Mouse (Mus musculus) gastrocnemius, postnatal 36 days (tissue): ENCODE data around the gene Rcn1. TPM values are rescaled to one million over a fixed set of nuclear protein-coding genes. Genes with fewer than 3 reads are reported as not detected.

Experiments used
- DNase-seq, 2 experiments: peaks; one replicate each; pipeline ENCODE4 v3.0.0; 2022
- intact Hi-C: fragments of 180-260 bp; cut with DNase I; formaldehyde crosslinking; loops from one replicate; pipeline ENCODE4 v1.15.1; 2025
- total RNA-seq, 2 experiments: library from RNA; stranded (reverse); gene quantifications; 2 replicates each; pipeline ENCODE4 v1.2.3; 2021

The Rcn1 gene
- total RNA-seq, 2 experiments from 2014 or later = 8.6 to 9.4 TPM

DNA sequence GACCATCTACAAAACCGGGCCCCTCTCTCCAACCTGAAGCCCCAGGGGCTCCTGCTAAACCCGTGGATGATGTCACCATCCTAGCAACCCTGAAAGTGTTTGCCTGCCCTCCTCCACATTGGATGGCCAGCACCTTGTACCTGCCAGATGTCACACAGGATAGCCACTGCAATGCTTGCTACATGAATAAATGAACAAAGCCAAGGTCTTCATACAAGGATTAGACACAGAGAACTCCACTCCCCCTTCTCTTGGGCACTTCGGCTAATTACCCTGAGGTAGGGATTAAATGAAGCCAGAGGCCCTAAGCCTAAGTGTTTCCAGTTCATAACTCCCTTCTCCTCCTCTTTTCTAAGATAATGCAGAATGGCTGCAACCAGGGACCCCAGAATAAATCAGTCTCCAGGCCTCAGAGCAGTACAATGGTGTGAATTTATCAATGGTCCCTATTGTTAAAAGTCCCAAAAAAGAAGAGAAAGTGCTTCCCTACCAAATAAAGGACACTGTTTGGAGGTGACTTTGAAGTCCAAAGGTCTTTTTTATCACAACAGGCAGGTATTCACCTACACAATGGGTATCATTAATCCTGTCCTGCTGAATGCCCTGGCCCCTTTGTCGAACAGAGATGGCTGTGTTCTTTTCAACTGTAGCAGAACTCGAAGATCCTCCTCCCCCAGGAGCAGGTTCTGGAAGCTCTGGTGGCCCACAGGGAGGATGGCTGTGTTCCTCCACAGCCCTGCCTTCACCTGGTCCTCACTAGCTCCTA lies 1.5 kb downstream of the Rcn1 start:
- DNase-seq = no peak
- intact Hi-C loops = no loop called here

DNA sequence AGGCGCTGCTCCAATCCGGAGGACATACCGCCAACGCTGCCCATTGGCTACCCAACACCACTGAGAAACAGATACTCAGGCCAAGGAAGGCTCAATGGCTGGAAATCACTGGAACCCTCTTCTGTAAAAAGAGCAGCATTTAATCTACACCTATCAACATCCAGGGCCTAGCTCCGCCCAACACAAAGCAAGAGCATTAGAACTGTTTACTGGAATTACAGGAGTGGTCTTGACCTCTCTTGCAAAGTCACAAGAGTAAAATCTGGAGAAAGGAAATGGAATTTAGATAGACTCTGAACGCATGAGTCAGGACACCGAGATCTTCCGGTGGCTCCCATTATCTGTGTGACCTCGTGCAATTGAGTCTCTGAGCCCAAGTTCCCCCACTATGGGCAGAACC lies 3.1 kb downstream of the Rcn1 start:
- no peak for DNase-seq
- intact Hi-C loops = no loop called here

DNA sequence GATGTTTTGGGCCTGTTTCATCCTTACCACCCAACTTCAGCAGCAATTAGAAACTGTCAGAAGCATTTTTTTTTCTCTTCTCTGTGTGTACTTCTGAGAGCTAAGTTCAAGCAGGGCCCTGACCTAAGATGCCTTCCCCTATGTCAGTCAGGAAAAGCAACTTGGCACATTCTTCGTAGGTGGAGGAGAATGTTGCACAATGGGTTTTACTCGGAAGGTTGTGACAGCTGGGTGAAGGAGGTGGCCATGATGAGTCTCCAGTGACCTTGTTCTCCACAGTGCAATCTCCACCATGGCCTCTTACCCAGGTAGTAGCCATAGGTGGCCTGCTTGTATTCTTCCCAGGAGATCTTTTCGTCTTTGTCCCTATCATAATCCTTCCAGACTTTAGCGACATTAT lies 4.7 kb downstream of the Rcn1 start:
- intact Hi-C loops = no loop called here
- DNase-seq = no peak

DNA sequence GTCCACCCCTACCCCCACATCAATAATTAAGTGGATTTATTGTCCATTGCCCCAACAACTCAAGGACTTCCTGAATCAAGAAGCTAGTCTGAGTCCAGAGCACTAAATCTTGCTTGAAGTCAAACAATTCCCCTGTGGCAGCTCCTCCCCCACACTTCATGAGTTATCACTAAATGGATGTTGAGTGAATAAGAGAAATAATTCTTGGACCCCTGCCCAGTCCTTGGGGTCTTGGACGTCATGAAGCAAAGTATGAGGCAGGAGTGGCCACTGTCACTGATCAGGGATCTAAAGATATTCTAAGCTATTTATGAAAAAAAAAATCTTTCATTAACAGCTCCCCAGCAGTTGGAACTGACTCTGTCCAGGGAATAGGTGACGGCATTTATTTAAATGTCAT lies 6.6 kb downstream of the Rcn1 start:
- intact Hi-C loops = no loop called here
- no peak for DNase-seq

DNA sequence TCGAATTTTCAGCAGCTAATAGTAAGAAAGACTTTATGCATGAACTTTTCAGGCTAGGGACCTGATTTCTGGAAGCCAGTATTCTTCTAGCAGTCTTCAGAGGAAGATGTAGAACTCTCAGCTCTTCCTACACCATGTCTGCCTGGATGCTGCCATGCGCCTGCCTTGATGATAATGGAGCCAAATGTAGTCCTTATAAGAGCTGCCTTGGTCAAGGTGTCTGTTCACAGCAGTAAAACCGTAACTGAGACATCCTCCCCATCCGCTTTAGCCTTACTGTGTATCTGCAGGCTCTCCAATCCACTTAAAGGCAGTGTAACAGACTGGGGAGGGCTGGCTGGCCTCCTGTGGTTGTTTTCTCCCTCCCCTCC lies 7.7 kb downstream of the Rcn1 start:
- intact Hi-C loops = no loop called here
- no peak for DNase-seq

DNA sequence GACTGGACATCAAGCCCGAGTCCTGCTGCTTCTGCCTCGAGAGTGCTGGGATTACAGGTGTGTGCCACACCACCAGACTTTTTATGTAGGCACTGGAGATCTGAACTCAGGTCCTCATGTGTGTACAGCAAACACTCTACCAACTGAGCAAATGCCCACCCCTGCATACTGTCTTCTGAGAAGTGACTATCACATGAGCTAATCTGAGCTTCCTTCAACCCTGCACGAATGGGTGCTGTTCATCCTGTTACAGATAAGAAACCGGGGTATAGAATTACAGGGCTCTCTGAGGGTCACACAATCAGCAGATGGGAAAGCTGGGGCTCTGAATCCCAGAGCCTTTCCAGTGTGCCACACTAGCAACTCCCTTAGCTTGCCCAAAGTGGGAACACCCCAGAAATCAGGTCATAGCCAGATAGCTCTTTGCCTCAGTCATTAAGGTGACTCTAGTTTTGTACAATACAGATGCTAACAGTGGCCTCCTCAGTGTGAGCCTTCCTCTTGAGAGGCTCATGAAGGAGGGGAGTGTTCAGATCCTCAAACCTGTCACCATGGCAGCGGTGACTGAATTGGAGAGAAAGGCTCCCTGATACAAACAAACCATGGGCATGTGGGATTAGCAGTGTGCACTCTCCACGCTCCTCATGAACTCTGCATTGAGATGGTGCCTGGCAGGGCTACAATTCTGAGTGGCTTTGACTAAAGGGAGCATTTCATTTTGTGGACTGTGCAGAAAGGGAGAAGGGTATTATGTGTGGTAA lies 8.3 kb downstream of the Rcn1 start:
- intact Hi-C loops = no loop called here

DNA sequence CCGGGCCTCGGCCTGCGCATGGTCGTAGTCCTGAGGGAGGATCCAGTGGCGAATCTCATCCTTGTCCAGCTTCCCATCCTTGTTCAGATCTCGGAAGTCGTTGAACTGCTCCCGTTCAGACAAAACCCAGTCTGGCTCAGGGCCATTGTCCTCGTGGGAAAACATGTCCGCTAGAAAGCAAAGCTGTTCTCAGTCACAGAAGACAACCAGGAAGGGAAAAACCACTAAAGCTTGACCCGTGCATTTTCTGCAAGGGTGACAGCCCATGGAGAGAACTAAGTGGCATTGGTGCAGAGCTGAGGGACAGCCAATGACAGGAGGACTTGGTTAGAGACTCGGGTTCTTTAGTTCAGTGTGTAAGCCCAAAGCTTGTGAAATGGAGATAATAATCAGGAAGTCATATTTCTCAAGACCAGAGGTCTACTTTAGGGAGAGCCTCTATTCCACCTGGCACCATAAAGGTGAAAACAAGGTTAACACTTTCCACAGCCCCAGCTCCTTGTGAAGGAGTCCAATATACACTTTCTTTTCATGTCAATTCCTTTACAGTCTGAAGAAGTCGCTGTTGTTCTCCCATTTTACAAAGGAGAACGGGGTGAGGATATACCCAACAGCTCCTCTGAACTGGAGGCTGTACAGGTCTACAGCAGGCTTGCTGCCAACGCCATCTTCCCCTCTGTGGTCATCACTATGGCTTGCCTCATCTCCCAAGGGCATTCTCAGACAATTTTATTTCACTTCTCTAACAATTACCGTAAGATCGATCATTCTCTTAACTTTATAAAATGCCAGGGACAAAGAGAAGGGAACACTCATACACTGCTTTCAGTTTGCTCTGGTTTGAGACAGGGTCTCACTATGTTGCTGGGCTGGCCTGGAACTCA lies 9.9 kb downstream of the Rcn1 start:
- intact Hi-C loops = no loop called here
- no peak for DNase-seq

More for the DNA sequence above, 8.3 kb downstream of the Rcn1 start:
- no peak for DNase-seq

DNA sequence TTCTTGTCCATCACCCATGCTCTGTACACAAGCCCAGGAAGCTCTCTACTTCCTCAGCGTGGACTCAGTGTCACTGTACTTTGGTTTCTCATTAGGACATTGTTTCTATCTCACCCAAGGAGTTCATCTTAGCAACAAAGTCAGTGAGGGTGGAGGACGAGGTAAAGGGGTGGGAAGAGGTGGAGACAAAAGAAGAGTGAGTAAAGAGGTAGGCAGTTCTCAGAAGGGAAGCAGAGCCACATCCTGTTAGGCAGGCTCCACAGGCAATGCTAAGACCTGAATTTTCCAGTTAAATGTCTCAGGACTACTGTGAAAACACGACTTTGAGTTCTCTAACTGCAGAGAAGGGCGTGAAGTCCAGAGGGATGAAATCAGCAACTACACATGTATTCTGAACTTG lies 12.7 kb downstream of the Rcn1 start:
- intact Hi-C loops = no loop called here

DNA sequence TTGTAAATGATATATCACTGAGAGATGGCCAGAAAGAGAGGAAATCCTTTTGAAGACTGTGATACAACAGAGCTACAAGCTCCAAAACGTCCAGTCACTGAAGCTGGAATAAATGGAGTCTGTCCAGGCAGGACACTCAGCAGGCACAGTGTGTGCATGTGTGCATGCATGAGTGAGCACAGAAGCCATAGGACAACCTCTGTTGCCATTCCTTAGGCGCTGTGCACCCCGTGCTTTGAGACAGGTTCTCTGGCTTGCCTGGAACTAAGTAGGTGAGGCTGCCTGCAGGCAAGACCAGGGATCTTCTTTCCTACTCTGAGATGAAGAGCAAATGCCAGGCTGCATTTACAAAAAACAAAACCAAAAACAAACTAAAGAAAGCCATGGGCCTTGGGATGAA lies 14.1 kb downstream of the Rcn1 start:
- intact Hi-C loops = no loop called here
- DNase-seq = no peak

More for the DNA sequence above, 12.7 kb downstream of the Rcn1 start:
- no peak for DNase-seq

DNA sequence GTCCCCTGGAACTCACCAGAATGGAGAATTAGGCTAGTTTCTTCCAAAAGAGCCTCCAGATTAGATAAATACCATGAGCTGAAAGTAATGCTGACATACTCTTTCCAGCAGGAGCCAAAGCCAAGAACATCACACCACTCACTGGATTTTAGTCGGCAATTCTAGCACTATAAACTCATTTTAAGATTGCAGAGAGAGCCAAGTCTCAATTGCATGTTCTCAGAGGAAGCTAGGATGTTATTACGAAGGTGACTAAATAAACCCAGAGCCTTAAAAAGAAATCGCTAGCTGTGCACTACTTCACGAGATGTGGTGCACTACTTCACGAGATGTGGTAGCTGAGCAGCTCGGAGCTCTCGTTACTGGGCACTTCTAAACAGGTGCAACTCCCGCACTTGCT lies 16.1 kb downstream of the Rcn1 start:
- DNase-seq = no peak
- intact Hi-C loops = no loop called here

DNA sequence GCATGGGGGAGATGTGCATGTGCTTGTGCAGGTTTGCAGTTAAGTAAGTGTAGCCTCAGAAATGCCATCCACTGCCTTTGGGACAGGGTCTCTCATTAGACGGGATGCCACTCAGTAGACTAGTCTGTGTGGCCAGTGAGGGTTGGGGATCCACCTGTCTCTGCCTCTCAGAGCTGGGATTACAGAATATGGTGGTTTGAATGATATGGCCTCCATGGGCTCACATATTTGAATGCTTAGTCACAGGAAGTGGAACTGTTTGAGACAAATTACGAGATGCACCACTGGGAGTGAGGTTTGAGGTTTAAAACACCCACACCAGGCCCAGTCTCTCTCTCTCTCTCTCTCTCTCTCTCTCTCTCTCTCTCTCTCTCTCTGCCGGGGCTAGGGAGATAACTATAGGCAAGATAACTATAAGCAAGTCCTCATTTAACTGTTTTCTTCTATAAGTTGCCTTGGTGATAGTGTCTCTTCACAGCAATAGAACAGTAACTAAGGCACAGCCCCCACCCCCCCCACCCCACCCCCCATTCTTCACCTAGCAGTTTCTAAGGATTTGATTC lies 18.3 kb downstream of the Rcn1 start:
- DNase-seq = no peak
- intact Hi-C loops = no loop called here

DNA sequence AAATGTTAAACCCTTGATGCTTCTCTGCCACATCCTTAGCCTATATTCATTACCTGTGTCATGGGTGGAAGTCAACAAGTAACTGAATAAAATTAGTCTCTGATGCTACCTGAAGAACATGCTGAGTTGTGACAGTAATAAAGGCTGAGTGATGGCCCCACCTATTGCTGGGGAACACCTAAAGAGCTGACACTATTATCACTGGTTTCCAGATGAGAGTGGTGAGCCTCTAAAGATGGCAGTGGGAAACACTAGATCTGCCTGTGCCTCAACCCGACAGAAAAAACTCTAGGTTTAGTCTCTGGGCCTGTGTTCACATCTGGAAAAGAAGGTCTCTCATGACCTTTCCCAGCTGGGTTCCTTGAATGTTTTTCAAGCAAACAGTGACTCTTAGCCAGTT lies 19.4 kb downstream of the Rcn1 start:
- intact Hi-C loops = no loop called here
- no peak for DNase-seq

DNA sequence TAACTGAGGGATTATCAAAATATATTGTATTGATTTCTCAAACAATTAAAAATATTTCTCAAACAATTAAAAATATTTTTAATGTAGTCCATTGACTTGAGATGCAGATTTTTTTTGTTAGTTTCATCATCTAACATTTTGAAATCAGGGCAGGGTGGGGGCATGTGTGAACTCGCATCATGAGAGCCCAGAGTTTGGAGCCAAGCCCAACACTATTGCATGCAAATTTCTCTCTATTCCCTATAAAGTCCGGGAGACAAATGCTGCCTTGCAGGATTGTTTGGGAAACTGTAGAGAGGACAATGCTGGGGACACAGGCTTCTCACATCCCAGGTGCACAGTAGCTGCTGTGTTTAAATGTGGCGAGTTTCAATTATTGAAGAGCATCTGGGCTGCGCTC lies 23.4 kb downstream of the Rcn1 start:
- intact Hi-C loops = no loop called here
- no peak for DNase-seq

DNA sequence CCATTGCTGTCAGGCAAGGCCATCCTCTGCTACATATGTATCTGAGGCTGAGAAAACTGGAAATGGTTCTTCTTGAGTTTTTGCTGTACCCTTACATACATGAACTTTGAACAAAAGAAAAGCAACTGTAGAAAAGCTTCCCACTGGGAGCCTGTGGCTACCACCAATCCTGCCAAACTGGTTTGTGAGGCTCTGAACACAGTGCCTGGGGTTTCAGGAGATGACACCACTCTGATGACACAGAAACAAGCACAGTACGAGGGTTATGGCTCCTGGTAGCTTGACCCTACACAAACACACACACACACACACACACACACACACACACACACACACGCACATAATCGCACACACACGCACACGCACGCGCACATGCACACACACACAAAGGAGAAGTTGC lies 23.9 kb downstream of the Rcn1 start:
- intact Hi-C loops = no loop called here
- DNase-seq = no peak

DNA sequence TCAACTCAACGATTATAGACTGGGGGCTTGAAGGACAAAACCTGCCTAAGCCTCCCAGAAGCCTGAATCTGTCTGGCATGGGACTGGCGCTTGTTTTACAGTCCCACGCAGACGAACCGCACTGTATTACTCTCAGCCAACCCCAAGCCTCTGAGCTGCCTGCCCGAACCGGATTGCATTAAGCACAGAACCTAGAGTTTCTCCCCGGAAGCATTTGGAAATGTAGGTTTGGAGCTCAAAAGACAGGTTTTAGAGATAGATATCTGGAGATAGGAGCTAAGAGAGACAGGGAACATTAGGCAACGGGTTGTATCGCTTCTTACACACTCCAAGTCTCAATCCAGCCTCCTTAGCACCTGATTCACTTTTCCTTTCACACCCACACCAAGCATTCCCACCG lies 25.5 kb downstream of the Rcn1 start:
- intact Hi-C loops = no loop called here
- DNase-seq = no peak

DNA sequence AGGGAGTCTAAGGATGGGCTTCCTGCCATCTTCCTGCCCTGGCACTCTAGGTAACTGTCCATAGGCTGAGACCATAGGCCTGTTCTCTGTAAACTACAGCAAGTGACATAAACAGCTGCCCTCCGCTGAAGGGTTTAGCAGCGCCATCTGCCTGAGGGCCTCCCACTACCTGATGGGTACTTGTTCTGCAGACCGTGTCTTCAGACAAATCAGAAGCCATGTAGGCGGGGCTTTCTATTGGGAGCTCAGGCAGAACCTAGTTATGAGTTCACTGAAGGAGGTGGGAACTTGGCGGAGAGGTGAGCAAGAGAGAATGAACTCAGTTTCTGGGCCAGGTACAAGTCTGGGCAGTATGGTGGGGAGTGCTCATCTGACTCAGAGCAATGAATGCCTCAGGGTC lies 26.4 kb downstream of the Rcn1 start:
- DNase-seq = no peak
- intact Hi-C loops = no loop called here

DNA sequence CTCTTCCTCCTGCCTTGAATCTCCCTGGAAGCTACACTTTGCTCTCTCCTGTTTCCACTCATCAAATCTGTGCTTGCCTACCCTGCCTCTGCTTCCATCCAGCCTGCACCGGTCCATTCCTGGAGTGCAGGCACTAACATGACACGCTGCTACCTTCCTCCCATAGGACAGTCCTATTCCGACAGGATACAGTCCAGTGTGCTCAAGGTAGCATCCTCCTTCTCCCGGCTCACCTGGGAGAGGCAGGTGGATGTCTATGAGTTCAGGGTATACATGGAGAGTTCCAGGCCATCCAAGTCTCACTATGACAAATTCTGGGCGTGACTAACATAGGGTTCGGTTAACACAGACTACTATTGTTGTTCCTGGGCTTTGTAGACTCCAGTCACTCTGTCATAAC lies 27.0 kb downstream of the Rcn1 start:
- intact Hi-C loops = no loop called here
- DNase-seq = no peak

DNA sequence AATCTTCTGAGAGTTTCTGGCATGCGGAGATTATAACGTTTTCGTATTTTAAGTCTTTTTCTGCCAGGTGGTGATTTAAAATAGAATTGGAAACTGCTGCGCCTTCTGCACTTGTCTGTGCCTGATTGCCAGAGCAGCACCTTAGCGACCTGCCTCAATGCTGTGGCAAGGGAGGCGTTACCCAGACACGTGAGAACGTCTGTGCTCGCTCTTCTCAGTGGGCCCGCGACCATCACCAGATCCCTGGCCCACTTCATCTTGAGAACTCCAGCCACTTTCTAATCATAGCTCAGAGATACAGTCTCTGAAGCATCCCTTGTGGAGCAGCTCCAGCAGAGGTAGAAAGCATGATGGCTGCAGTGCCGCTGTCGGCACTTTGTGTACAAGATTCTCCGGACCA lies 28.4 kb downstream of the Rcn1 start:
- DNase-seq = no peak
- intact Hi-C loops = no loop called here

DNA sequence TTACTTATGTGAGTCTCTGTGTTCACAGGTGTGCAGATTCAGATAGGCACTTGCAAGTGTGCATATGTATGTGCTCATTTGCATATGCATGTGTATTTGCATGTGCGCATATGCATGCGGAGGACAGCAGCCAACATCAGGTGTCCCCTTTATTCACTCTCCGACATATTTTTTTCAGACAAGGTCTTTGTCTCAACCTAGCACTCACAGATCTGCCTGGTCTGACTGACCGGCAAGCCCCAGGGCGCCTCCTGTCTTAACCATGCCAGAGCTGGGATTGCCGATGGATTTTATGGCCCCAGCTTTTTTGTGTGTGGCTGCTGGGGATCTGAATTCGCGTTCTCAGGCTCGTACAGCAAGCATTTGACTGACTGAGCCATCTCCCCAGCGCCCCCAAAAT lies 28.9 kb downstream of the Rcn1 start:
- no peak for DNase-seq

DNA sequence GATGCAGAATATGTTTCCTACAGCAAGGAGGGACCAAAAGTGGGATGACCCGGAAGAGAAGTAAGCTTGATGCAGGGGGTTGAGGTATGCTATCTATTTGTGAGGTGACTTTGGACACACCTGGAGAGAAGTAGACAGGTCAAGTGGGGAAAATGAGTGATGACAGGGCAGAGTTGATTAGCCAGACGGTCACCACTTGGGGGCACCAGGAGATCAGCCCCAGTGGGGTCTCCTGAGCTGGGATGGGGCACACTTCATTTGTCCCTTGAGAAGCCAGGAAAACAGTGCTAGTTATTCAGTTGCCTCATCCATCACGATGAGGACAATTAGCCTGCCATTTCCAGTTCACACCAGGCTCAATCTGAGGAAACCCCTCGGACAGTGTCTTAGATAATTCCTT lies 31.5 kb downstream of the Rcn1 start:
- DNase-seq = no peak
- intact Hi-C loops = loop anchor here (5.0 kb wide), 1 partner anchor 60 kb away; no protein-coding TSS in a partner anchor

More for the DNA sequence above, 28.9 kb downstream of the Rcn1 start:
- intact Hi-C loops = no loop called here

DNA sequence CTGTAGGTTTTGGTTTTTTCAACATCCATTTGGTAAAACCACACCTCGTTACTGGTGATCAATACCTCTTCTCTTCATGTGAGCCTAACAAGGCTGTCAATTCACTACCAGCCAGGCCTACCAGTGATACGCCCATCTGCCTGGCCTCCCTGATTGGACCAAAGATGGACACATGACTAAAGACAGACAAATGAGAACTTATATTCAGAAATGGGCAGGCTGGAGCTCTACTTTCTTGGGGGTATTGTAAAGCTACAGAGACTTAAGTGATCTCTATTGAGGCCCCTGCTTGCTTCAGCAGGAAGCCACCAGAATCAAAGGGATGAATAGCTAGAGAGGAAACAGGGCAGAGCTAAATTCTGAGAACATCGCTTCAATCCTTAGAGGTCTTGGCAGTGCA lies 41.1 kb downstream of the Rcn1 start:
- DNase-seq = no peak
- intact Hi-C loops = no loop called here
